Mouse (Mus musculus): ENCODE data around the gene Msantd1. TPM values are rescaled to one million over a fixed set of nuclear protein-coding genes. Genes with fewer than 3 reads are reported as not detected.

Msantd1 gene
- polyA plus RNA-seq, 1 experiment from 2014 or later: 0.82 TPM

DNA sequence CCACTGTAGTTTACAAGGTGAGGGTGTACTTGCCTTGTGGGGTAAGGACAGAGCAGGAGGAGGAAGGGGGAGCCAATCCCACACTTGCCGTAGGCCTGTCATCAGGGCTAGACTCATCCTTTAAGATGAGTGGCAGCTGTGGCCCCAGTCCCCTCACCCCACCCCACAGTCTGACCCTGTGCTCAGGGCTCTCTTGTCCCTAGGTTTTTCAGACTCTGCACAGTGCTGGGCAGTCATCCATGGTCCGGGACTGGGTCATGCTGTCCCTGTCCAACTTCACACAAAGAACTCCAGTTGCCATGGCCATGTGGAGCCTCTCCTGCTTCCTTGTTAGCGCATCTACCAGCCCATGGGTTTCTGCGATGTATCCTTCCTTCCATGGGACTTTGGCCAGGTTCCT, 582 bp upstream of the Msantd1 start:
- H3K9me3 ChIP-seq: no peaks in the 10 kb centered on the region
- no peak overlapping the region for H3K4me3 ChIP-seq
- H3K27me3 ChIP-seq: no peaks in the 10 kb centered on the region
- H3K4me2 ChIP-seq: no peak overlapping the region
- peaks cover 7% of the 10 kb centered on the region for H3K4me1 ChIP-seq
- no peak for ATAC-seq (ENCODE audit: insufficient number of reproducible peaks, low FRiP score, low TSS enrichment, low read depth)
- H3K27ac ChIP-seq: no peak overlapping the region
- peaks cover 69% of the 10 kb centered on the region for H3K36me3 ChIP-seq
- H3K9ac ChIP-seq: no peak overlapping the region
- 96% methylated on average over 4 of the region's 4 CpGs for WGBS

DNA sequence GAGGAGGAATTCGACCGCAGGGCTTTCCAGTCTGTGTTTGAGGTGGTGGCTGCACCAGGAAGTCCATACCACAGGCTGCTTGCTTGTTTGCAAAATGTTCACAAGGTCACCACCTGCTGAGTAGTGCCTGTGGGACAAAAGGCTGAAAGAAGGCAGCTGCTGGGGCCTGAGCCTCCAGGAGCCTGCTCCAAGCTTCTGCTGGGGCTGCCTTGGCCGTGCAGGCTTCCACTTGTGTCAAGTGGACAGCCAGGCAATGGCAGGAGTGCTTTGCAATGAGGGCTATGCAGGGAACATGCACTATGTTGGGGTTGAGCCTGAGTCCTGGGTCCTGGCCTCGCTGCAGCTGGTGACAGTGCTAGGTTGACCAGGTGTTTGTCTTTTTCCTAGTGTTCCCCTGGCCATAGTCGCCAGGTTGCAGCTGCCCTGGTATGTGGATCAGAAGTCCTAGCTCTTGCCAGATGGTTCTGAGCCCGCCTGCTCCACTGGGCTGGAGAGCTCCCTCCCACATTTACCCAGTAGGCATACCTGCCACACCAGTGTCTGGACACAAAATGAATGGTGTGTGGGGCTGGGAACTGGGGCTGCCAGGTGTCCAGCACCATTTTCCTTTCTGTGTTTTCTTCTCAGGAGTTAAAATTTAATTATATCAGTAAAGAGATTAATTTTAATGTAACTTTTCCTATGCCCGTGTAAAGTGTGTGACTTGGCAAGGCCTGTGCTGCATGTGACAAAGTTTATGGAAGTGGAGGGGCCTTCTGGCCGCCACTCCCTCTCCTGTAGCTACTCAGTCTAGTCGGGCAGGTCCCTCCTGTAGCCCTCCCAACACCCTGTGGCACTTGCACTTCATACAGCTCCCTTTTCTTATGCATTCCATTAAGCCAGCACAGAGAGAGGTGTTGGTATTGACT, 1.2 kb downstream of the Msantd1 start:
- H3K27me3 ChIP-seq: no peaks in the 10 kb centered on the region
- no peak overlapping the region for H3K9ac ChIP-seq
- H3K4me3 ChIP-seq: no peak overlapping the region
- H3K36me3 ChIP-seq: peaks cover 64% of the 10 kb centered on the region
- ATAC-seq (ENCODE audit: insufficient number of reproducible peaks, low FRiP score, low TSS enrichment, low read depth): no peak; the same call in 1 of the 2 replicates
- 0 out of 2 replicates have a peak overlapping the region, but pooled peaks have one; percentile 9 for H3K27ac ChIP-seq
- H3K4me1 ChIP-seq: peaks cover 7% of the 10 kb centered on the region
- 65% methylated on average over 9 of the region's 9 CpGs for WGBS
- H3K4me2 ChIP-seq: no peak overlapping the region
- H3K9me3 ChIP-seq: no peaks in the 10 kb centered on the region

DNA sequence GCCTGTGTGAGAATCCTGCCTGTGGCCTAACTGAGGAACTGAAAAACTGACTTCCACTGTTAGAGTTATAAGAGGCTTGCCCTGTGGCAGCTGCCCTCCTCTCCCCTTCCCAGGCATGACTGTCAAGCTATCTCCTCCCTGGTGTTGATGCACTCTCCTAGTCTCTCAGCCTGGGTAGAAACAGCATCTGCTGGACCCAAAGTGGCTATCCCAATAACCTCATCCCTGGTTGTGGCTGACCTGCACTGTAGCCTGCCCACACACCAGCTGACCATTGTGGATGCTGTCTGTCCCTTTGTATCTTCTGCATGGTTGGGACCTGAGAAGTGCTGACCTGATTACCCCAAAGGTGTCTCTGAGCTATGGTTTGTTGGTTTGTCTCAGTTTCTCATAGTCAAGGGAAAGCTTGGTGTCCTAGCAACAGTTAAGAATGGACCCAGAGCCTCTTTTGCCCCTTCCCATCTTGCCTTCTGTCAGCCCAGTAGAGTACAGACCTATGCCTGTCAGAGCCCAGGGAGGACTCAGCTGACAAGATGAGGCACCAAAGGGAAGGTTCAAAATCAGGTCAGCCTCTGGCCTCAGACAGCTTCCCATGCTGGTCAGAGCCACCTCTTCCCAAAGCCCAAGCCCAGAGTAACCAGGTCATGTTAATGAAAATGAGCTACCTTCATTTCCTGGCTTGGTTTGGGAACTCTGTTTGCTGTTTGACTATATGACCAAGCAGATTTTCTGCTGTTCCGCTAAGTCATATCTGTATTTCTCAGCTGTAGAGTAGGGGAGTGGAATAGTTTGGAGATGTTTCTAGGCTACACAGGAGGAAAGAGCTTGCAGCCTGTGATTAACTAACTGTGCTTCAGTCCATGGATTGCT, 2.1 kb downstream of the Msantd1 start:
- no peak for ATAC-seq (ENCODE audit: insufficient number of reproducible peaks, low FRiP score, low TSS enrichment, low read depth)
- Histone ChIP-seq H3K4me2 (no peak overlapping the region), H3K27me3 (no peaks in the 10 kb centered on the region), H3K9ac (no peak overlapping the region), H3K9me3 (no peaks in the 10 kb centered on the region), H3K4me3 (no peak overlapping the region), H3K36me3 (peaks cover 55% of the 10 kb centered on the region), H3K4me1 (peaks cover 7% of the 10 kb centered on the region), H3K27ac (0 out of 2 replicates have a peak overlapping the region, but pooled peaks have one; percentile 9)
- WGBS: 94% methylated on average over 1 of the region's 1 CpGs

DNA sequence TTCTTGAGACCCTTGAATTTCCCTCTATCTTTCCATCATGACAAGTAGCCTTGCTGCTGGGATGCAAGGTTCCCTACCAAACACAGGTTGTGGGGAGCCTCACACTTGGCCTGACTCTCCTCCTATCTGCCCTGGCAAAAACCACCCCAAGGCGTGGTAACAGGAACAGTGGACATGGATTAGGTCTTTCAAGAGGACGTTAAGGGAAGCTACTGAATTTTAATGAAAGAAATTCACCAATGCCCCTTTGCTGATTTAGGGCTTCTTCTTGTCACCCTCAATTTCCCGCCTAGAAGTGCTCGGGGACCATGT, 2.6 kb downstream of the Msantd1 start:
- H3K27me3 ChIP-seq: no peaks in the 10 kb centered on the region
- WGBS: 85% methylated on average over 4 of the region's 4 CpGs
- H3K9ac ChIP-seq: no peak overlapping the region
- ATAC-seq (ENCODE audit: insufficient number of reproducible peaks, low FRiP score, low TSS enrichment, low read depth): no peak
- H3K4me3 ChIP-seq: no peak overlapping the region
- peaks cover 50% of the 10 kb centered on the region for H3K36me3 ChIP-seq
- no peak overlapping the region for H3K4me2 ChIP-seq
- no peak overlapping the region for H3K27ac ChIP-seq
- peaks cover 7% of the 10 kb centered on the region for H3K4me1 ChIP-seq
- no peaks in the 10 kb centered on the region for H3K9me3 ChIP-seq

DNA sequence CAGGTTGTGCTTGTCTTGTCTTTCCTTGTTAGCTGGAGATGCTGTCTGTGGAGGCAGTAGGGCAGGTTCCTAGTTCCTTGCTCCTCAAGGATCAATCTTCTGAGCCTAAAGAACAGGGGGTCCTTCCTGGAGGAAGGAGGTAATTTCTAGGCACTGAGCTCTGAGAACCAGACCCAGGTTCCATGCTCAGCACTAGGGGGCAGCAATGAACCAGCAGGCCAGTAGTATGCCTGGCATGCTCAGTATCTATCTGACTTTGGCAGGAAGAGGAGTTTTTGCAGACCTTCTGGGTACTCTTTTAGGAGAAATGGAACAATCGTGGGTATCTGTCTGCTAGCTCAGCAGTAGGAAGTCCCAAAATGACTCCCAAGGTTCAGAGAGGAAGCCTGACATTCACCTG, 8.0 kb downstream of the Msantd1 start:
- Histone ChIP-seq H3K4me1 (no peaks in the 10 kb centered on the region), H3K4me3 (no peak overlapping the region), H3K9ac (no peak overlapping the region), H3K4me2 (no peak overlapping the region), H3K27me3 (no peaks in the 10 kb centered on the region), H3K27ac (no peak overlapping the region), H3K36me3 (peaks cover 4% of the 10 kb centered on the region), H3K9me3 (no peaks in the 10 kb centered on the region)
- 6% methylated on average over 1 of the region's 1 CpGs for WGBS
- no peak for ATAC-seq (ENCODE audit: insufficient number of reproducible peaks, low FRiP score, low TSS enrichment, low read depth)

DNA sequence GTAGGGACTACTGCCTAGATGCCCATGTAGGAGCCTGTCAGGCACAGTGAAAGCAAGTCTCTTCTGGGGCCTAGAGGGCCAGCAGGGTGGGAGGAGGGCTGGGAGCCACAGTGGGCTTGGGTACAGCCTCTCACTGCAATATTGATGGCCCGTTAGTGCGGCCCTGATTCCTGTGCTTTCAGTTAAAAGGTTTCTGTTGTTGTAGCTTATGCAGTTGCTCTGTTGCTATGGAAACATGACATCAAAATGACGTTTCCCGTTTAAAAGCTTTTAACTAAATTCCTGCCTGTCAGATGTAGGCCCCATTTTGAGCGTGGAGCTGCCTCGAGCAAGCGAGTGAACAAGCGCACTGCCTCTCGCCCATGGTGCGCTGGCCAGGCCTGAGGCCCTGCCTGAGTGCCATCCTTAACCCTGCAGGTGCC, 9.4 kb downstream of the Msantd1 start:
- WGBS: 42% methylated on average over 10 of the region's 10 CpGs
- peaks cover 4% of the 10 kb centered on the region for H3K36me3 ChIP-seq
- no peaks in the 10 kb centered on the region for H3K27me3 ChIP-seq
- no peak overlapping the region for H3K27ac ChIP-seq
- H3K9ac ChIP-seq: no peak overlapping the region
- H3K4me3 ChIP-seq: no peak overlapping the region
- H3K9me3 ChIP-seq: no peaks in the 10 kb centered on the region
- H3K4me2 ChIP-seq: no peak overlapping the region
- ATAC-seq (ENCODE audit: insufficient number of reproducible peaks, low FRiP score, low TSS enrichment, low read depth): no peak
- no peaks in the 10 kb centered on the region for H3K4me1 ChIP-seq

DNA sequence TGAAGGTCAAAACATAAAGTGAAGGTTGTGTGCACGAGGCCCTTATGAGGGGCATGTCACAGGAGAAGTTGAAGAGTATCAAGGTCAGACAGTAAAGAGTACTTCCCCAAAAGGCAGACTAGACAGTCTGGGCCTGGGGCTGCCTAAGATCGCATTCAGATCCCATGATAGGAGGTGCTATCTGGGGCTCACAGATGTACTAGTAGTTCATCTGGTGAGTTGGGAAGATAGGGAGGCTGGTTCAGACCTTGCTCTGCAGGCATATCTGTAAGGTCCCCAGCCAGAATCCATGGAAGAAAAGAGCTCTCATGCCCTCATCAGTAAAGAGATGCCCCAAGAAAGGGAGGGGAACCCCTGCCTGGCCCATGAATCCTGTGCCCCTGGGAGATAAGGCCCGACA, 11.0 kb downstream of the Msantd1 start:
- H3K27ac ChIP-seq: no peak overlapping the region
- no peaks in the 10 kb centered on the region for H3K9me3 ChIP-seq
- H3K4me3 ChIP-seq: no peak overlapping the region
- H3K4me2 ChIP-seq: no peak overlapping the region
- no peak for ATAC-seq (ENCODE audit: insufficient number of reproducible peaks, low FRiP score, low TSS enrichment, low read depth)
- WGBS: 84% methylated on average over 3 of the region's 3 CpGs
- no peaks in the 10 kb centered on the region for H3K4me1 ChIP-seq
- no peaks in the 10 kb centered on the region for H3K27me3 ChIP-seq
- peaks cover 8% of the 10 kb centered on the region for H3K36me3 ChIP-seq
- no peak overlapping the region for H3K9ac ChIP-seq

DNA sequence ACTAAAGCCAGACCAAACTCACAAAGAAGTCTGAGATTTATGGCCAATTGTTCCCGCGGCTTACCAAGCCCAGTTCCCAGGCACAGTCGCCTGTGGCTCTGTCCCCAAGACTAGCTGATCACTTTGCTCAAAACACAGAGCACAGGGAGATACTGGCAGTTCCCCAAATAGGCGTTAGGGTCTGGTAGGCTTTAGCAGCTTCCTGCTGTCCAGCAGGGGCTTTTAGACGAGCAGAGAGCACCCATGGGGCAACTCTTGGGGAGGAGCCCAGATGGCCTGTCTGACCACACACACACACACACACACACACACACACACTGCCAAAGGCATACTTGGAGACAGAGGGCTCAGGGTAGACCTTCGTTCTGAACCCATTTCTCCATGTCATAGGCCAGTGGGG, 14.7 kb downstream of the Msantd1 start:
- Histone ChIP-seq H3K27me3 (no peaks in the 10 kb centered on the region), H3K27ac (no peak overlapping the region), H3K9ac (no peak overlapping the region), H3K4me2 (no peak overlapping the region), H3K4me1 (no peaks in the 10 kb centered on the region), H3K4me3 (no peak overlapping the region), H3K9me3 (no peaks in the 10 kb centered on the region), H3K36me3 (peaks cover 22% of the 10 kb centered on the region)
- no peak for ATAC-seq (ENCODE audit: insufficient number of reproducible peaks, low FRiP score, low TSS enrichment, low read depth)
- 41% methylated on average over 6 of the region's 6 CpGs for WGBS

DNA sequence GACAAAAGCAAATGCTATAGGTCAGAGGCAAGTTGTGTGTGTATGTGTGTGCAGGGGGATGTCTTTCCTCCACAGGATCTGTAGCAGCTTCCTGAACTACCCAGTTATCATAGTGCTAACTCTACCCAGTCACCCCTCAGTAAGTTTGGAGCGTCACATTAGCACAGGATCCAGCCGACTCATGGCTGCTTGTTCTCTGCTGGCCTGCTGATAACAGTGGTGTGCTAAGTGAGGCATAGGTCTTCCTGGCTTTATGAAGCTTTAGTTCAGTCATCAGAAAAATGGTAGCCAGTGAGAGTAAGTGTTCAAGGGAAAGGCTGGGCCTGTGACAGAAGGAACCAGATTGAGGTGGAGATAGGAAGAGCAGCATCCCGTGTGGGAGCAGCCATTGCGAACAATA, 16.1 kb downstream of the Msantd1 start:
- Histone ChIP-seq H3K27ac (no peak overlapping the region), H3K4me1 (no peaks in the 10 kb centered on the region), H3K4me2 (no peak overlapping the region), H3K36me3 (peaks cover 22% of the 10 kb centered on the region), H3K9ac (no peak overlapping the region), H3K9me3 (no peaks in the 10 kb centered on the region), H3K27me3 (no peaks in the 10 kb centered on the region), H3K4me3 (no peak overlapping the region)
- 90% methylated on average over 4 of the region's 4 CpGs for WGBS
- no peak for ATAC-seq (ENCODE audit: insufficient number of reproducible peaks, low FRiP score, low TSS enrichment, low read depth)

DNA sequence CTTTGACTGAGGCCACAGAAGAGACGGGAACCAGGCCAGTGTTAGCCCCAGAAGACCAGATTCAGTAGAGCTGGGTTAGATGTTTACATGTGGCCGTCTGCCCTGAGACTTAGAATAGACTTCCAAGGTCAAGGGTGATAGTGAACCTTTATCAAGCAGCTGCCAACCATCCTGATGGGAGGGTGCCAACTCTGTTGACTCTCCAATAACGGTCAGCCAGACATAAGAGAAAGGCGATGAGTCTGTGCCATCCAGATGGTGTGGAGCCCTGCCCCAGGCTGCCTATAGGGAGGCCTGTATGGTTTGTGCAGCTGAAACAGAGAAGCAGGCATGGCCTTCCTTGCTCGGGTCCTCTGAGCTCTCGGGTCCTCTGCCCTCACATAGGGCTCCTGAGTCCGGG, 16.7 kb downstream of the Msantd1 start:
- Histone ChIP-seq H3K4me3 (no peak overlapping the region), H3K27me3 (no peaks in the 10 kb centered on the region), H3K4me1 (no peaks in the 10 kb centered on the region), H3K4me2 (no peak overlapping the region), H3K9me3 (no peaks in the 10 kb centered on the region), H3K27ac (no peak overlapping the region), H3K9ac (no peak overlapping the region), H3K36me3 (peaks cover 22% of the 10 kb centered on the region)
- ATAC-seq (ENCODE audit: insufficient number of reproducible peaks, low FRiP score, low TSS enrichment, low read depth): no peak
- 85% methylated on average over 7 of the region's 7 CpGs for WGBS

DNA sequence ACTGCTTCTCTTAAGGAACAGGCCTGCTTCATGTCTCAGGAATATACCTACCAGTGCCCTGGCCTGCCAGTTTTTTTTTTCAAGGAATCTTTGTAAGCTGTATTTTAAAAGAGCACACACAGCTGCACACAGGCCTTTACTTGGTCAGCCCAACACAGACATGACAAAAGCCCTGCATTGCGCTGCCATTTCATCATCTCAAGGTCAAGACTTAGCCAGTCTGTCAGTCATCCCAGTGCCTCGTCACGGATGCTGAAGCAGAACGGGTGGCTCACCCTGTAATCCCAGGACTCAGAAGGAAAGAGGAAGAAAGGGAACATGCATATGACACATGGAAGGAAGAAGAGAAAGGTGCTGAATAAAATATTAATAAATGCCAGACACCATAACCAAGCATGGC, 19.8 kb downstream of the Msantd1 start:
- Histone ChIP-seq H3K9me3 (no peaks in the 10 kb centered on the region), H3K4me3 (no peak overlapping the region), H3K9ac (no peak overlapping the region), H3K27me3 (no peaks in the 10 kb centered on the region), H3K36me3 (peaks cover 22% of the 10 kb centered on the region), H3K4me1 (peaks cover 17% of the 10 kb centered on the region), H3K4me2 (no peak overlapping the region), H3K27ac (no peak overlapping the region)
- no peak for ATAC-seq (ENCODE audit: insufficient number of reproducible peaks, low FRiP score, low TSS enrichment, low read depth)
- WGBS: 93% methylated on average over 4 of the region's 4 CpGs

All from limb, embryonic 15.5 days (tissue).